Mouse (Mus musculus) hindbrain, postnatal 0 days (tissue): Measurements from ENCODE around the gene Prnd. TPM values are rescaled to one million over a fixed set of nuclear protein-coding genes. Genes with fewer than 3 reads are reported as not detected.

Experiments used
- ATAC-seq: fragments of 200-750 bp; cut with Nextera tagmentation; 2 replicates; pipeline ENCODE4 v1.8.0; 2017; ENCODE audit warnings: mild to moderate bottlenecking, moderate TSS enrichment, moderate library complexity
- DNase-seq: peaks from one replicate; pipeline ENCODE4 v3.0.0-alpha.2; 2015; ENCODE audit warnings: low spot score
- H3K27ac ChIP-seq: fragments of 300-500 bp; sonication (generic); 2 replicates; pipeline ENCODE4 v1.5.1; 2014; ENCODE audit warnings: mild to moderate bottlenecking
- H3K27me3 ChIP-seq: fragments of 300-500 bp; sonication (generic); 2 replicates; pipeline ENCODE4 v1.6.1; 2014; ENCODE audit warnings: low read length, mixed read lengths; ENCODE audit not compliant: insufficient read depth
- H3K36me3 ChIP-seq: fragments of 300-500 bp; sonication (generic); 2 replicates; pipeline ENCODE4 v1.6.1; 2014; ENCODE audit warnings: low read length, mixed read lengths; ENCODE audit not compliant: insufficient read depth
- H3K4me1 ChIP-seq: fragments of 300-500 bp; sonication (generic); 2 replicates; pipeline ENCODE4 v1.6.1; 2014; ENCODE audit warnings: antibody characterized with exemption, low read length, mixed read lengths; ENCODE audit not compliant: insufficient read depth
- H3K4me2 ChIP-seq: fragments of 300-500 bp; sonication (generic); 2 replicates; pipeline ENCODE4 v1.6.1; 2014; ENCODE audit warnings: low read depth, mild to moderate bottlenecking, low read length, moderate library complexity, mixed read lengths
- H3K4me3 ChIP-seq: fragments of 300-500 bp; sonication (generic); 2 replicates; pipeline ENCODE4 v1.5.1; 2014; ENCODE audit warnings: low read length
- H3K9ac ChIP-seq: fragments of 300-500 bp; sonication (generic); replicated peaks from 2 replicates; pipeline ENCODE4 v1.6.1; 2014; ENCODE audit warnings: mild to moderate bottlenecking, low read length, moderate library complexity, mixed read lengths
- H3K9me3 ChIP-seq: fragments of 300-500 bp; sonication (generic); 2 replicates; pipeline ENCODE4 v1.6.1; 2016; ENCODE audit warnings: low read length, mixed read lengths
- CTCF ChIP-seq: IDR thresholded peaks from 2 replicates; pipeline ENCODE4 v1.5.1; 2016; ENCODE audit warnings: antibody characterized with exemption, control low read depth, low read depth
- WGBS: fragments of 180-500 bp; shearing (Covaris S2); extraction: QIAGEN DNeasy Blood & Tissue Kit; methylation state at CpG from one replicate; pipeline ENCODE4 v1.1.7; 2014; 5-methylcytosine and 5-hydroxymethylcytosine counted together
- polyA plus RNA-seq: library from polyadenylated mRNA; unstranded; fragments of >200 nt; fragmentation: Nextera tagmentation; extraction: Ambion mirVana; gene quantifications from 2 replicates; pipeline ENCODE4 v1.2.1, GENCODE M21; 2015
- total RNA-seq: library from RNA; depleted of rRNA; stranded (reverse); fragments of >200 nt; gene quantifications from 2 replicates; pipeline ENCODE4 v1.2.3, GENCODE M21; 2014

The Prnd gene
- total and polyA plus RNA-seq, 2 experiments from 2014 or later: 4.4 to 6.4 TPM

GRCm38 (mm10) chr2:131907311-131907710, 43.4 kb upstream of the Prnd start:
- H3K9me3 ChIP-seq: no peaks in the 10 kb centered on the region
- H3K4me2 ChIP-seq: no peak overlapping the region
- no peak for DNase-seq
- H3K27me3 ChIP-seq: no peaks in the 10 kb centered on the region
- no peak overlapping the region for H3K27ac ChIP-seq
- no peak overlapping the region for H3K4me3 ChIP-seq
- TF ChIP-seq CTCF: no peak
- ATAC-seq: no peak
- no peak overlapping the region for H3K9ac ChIP-seq
- no peaks in the 10 kb centered on the region for H3K36me3 ChIP-seq
- H3K4me1 ChIP-seq: peaks cover 13% of the 10 kb centered on the region
- WGBS: 82% methylated on average over 5 of the region's 5 CpGs

- H3K4me3 ChIP-seq: no peak overlapping the region
- H3K9ac ChIP-seq: no peak overlapping the region
- H3K27ac ChIP-seq: no peak overlapping the region
- no peaks in the 10 kb centered on the region for H3K9me3 ChIP-seq
- H3K4me1 ChIP-seq: peaks cover 14% of the 10 kb centered on the region
- ATAC-seq: no peak
- no peak overlapping the region for H3K4me2 ChIP-seq
- WGBS: 87% methylated on average over 7 of the region's 7 CpGs
- H3K36me3 ChIP-seq: no peaks in the 10 kb centered on the region
- DNase-seq: no peak
- H3K27me3 ChIP-seq: no peaks in the 10 kb centered on the region
- no peak for TF ChIP-seq CTCF
These were observed 42.3 kb upstream of the Prnd start for GRCm38 (mm10) chr2:131908351-131908861.

- Histone ChIP-seq H3K4me1 (peaks cover 14% of the 10 kb centered on the region), H3K36me3 (no peaks in the 10 kb centered on the region), H3K9me3 (no peaks in the 10 kb centered on the region), H3K27ac (no peak overlapping the region; the same call in 1 of the 2 replicates), H3K4me2 (0 out of 2 replicates have a peak overlapping the region, but pooled peaks have one; percentile 72), H3K27me3 (no peaks in the 10 kb centered on the region), H3K4me3 (no peak overlapping the region), H3K9ac (peak overlapping the region; percentile 89; the same call in 1 of the 2 replicates)
- DNase-seq (no peak), ATAC-seq (no peak)
- 96% methylated on average over 1 of the region's 1 CpGs for WGBS
- no peak for TF ChIP-seq CTCF
These were observed 41.8 kb upstream of the Prnd start for GRCm38 (mm10) chr2:131908906-131909305.

GRCm38 (mm10) chr2:131909683-131910572, 40.7 kb upstream of the Prnd start, which contains the start of the genes Prnp and Prn:
Gene Prnp (plus strand): TSS chr2:131909928.
Gene Prn (plus strand): TSS chr2:131909957.
- no peaks in the 10 kb centered on the region for H3K27me3 ChIP-seq
- DNase-seq (peak; percentile 97), ATAC-seq (peak; percentile 96)
- H3K4me1 ChIP-seq: peaks cover 14% of the 10 kb centered on the region
- H3K4me3 ChIP-seq: peak within 1 kb of the TSS; percentile 74
- H3K4me2 ChIP-seq: peak within 1 kb of the TSS; percentile 72
- H3K9ac ChIP-seq: peak within 1 kb of the TSS; percentile 89
- H3K36me3 ChIP-seq: no peaks in the 10 kb centered on the region
- no peaks in the 10 kb centered on the region for H3K9me3 ChIP-seq
- H3K27ac ChIP-seq: peak within 1 kb of the TSS; percentile 96
- 3% methylated on average over 51 of the region's 52 CpGs for WGBS
- 0 out of 2 replicates have a peak, but pooled peaks have one; percentile 22 for TF ChIP-seq CTCF

GRCm38 (mm10) chr2:131910847-131911246, 39.8 kb upstream of the Prnd start:
- no peak for ATAC-seq
- H3K9ac ChIP-seq: peak overlapping the region; percentile 89

GRCm38 (mm10) chr2:131911341-131911740, 39.3 kb upstream of the Prnd start:
- no peak for ATAC-seq
- no peaks in the 10 kb centered on the region for H3K9me3 ChIP-seq
- H3K9ac ChIP-seq: peak overlapping the region; percentile 89
- no peak overlapping the region; the same call in 1 of the 2 replicates for H3K27ac ChIP-seq
- 25% methylated on average over 4 of the region's 4 CpGs for WGBS
- H3K27me3 ChIP-seq: no peaks in the 10 kb centered on the region
- H3K4me3 ChIP-seq: peak overlapping the region; percentile 74
- peak; percentile 55 for DNase-seq
- TF ChIP-seq CTCF: no peak
- H3K36me3 ChIP-seq: peaks cover 7% of the 10 kb centered on the region; the same call in 1 of the 2 replicates
- peak overlapping the region; percentile 72 for H3K4me2 ChIP-seq
- H3K4me1 ChIP-seq: peaks cover 14% of the 10 kb centered on the region

More at GRCm38 (mm10) chr2:131910847-131911246, 39.8 kb upstream of the Prnd start:
- Histone ChIP-seq H3K27ac (peak overlapping the region; percentile 96), H3K4me2 (peak overlapping the region; percentile 72), H3K9me3 (no peaks in the 10 kb centered on the region), H3K27me3 (no peaks in the 10 kb centered on the region), H3K36me3 (peaks cover 2% of the 10 kb centered on the region; the same call in 1 of the 2 replicates), H3K4me1 (peaks cover 14% of the 10 kb centered on the region), H3K4me3 (peak overlapping the region; percentile 74)
- WGBS: 33% methylated on average over 2 of the region's 2 CpGs
- no peak for DNase-seq
- TF ChIP-seq CTCF: no peak
